Mouse (Mus musculus) layer of hippocampus, adult 9-11 months (tissue): ENCODE measurements around the gene Ugt1a10.

Experiments
- DNase-seq: peaks from one replicate; pipeline ENCODE4 v3.0.0; 2022

Ugt1a10 gene

DNA sequence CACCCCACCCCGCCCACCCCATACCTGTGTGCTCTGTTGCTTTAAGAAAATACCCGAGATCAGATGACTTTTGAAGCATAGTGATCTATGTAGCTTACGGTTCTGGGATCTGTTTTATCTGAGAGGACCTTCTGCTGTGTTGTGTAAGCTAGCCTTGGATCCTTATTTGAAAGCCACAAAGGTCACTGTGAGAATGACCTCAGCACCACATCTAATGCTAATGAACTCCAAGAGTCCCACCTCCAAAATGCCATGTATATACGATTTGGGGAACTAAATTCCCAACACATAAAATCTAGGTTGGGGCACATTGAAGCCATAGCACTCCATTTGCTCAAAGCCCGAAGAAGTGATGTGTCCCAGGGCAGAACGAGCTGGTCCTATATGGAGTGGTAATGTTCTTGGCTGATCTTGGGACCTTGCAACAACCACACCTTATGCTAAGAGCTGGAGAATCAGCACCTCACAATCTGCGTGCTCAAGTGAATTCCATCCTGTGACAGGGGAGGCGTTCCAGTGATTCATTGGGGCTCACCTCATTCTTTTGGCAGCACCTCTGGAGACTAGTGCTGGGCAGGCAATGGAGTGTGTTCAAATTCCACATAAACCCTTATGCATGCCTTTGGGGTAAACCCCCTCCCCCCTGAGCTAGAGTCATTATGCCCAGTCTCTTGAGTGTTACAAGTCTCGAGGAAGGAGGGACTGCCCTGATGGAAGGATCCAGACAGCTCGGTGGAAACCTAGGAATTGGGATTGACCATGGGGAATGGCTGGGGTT, 201.9 kb downstream of the Ugt1a10 start:
- no peak for DNase-seq

DNA sequence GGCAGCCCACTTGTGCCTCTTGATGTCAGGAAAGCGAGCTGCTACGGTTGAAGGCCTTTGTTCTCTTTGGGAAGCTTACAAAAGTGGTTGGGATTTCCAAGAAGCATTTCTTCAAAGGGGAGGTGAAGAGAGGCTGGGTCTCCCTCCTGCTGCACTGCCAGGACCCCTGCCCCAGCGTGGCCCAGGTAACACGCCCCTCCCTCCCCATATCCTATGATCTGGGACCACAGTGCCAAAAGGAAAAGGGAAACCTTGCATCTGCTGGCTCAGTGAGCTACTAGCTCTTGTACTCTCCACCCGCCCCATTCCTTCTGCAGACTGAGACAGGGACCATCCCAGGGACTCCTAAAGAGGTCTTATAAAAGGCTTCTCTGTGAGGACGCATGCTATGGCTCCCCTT, 202.5 kb downstream of the Ugt1a10 start:
- no peak for DNase-seq

DNA sequence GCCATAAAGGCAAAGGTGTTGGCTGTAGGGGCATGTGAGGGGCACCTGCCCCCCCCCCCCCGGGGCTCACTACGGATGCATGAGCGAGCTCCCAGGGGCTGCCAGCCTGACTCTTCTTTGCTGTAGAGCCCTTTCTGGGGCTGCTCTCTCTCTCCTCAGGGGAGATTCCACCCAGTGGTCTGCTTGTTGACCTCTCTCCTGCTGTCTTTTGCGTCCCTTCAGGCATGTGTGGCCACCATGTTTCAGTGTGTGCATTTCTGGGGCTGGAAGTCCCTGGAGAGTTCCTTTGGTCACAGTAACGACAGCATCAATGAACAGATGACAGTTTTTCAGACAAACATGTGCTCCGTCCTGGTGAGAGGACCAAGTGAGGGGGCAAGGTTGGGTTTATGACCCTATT, 203.2 kb downstream of the Ugt1a10 start:
- no peak for DNase-seq

DNA sequence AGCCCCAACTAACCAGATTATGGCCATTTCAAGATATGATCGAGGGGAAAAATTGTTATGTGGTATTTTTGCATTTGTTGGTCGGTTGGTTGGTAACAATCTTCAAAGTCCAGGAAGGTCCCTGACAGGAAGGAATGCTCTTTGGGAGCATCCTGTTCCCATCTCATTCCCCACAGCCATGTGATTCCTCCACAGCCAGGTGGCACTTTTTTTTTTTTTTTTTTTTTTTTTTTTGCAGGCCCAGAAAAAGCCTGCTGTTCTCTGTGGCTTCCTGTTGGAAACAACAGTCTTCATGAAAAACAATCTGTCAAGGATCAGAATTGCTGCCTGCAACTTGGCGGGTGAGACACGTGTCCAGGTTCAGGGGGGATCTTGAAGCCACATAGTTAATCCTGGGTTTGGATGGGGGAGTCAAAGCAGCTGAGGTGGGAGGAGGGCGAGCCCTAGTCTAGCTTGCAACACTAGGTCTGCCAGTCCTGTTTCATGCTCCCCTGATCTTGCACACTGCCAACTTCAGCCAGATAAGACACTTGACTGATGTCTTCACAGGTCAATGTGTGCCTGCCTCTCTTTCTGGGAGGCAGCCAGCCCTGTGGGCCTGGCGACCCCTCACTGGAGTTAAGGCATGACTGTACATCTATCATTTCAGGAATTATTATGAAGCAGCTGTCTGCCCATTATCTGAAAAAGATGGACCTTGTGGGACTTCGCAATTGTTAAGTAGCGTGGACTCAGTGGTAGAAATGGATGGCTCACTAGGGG, 203.9 kb downstream of the Ugt1a10 start:
- DNase-seq = no peak

DNA sequence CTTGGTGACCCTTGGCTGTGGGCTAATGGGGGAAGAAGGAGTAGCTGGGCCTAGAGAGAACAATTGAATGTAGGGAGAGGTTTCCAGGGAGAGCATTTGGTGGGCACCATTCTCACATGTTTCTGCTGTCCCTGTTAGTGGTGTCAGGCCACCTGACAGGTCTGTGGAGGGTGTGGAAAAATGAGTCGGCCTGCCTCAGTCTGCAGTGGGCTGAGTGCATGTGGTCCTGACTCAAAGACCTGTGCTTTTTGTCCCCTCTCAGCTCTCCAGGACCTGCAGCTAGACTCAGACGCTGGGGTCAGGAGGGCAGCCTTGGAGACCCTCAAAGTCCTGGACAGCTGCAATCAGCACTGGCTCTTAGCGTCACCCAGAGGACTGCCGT, 204.4 kb downstream of the Ugt1a10 start:
- DNase-seq = no peak

DNA sequence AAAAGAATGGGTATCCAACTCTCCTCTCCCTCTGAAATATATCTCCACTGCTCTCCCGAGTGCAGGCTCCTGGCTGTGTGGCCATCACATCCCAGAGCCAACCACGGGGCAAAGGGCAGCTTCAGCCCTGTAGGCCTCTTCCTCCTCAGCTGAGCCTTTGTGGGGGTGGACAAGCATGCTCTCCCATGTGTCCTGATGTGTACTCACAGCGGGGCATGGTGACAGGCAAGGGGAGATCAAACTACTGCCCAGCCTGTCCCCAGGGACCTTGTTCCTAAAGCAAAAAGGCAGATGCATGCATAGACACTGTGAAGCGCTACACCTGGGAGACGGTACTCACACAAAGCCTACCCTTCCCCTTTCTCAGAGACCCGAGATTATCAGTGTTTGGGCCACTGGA, 204.9 kb downstream of the Ugt1a10 start:
- no peak for DNase-seq

DNA sequence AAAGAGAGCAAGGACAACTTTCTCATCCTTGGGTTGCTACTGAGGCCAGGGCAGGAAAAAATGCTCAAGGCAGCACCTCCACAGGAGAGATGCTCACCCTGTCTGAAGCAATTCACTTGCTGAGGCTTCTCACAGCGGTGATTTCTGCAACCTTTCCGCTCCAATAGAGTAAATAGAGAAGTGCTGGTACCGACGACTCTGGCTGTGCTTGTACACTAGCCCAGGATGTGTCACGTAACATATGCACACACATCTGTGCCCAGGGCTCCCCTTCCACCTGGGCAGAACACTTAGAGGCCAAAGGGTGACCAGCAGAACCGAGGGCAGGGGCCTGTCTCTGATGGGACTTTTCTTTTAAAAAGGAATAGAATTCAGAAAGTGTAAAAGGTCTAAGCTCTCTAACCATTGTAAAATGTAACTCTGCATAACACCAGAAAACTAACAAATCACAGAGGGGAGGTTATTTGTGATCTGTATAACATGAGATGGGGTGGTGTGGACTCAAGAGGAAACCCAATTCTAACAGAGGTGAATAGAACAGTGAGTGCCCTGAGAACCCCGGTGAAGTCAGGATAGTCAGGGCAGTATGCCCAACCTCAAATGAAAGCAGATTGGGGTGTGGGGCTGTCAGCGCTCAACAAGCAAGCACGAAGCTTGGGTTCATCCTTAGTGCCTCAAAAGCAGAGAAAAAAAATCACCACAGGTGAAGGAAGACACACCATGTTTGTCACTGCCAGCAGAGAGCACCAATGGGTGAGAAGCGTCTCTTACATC, 205.6 kb downstream of the Ugt1a10 start:
- no peak for DNase-seq

DNA sequence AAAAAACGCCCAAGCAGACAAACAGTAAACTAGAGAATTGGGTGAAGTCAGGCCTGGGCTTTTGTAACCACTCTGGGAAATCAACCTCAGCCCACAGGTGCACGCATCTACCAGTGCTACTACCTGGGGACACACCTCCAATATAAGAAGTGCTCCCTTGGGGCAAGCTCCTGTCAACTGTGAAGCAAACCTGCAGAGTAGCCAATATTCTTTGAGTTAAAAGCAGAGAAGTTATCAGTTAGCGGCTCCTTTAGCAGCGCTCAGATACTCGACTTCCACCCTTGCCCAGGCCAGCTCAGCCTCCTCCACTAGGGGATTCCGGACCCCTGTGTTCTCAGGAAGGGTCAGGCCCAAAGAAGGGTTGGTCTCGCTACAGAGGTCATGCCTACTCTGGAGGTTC, 206.5 kb downstream of the Ugt1a10 start:
- DNase-seq = no peak

DNA sequence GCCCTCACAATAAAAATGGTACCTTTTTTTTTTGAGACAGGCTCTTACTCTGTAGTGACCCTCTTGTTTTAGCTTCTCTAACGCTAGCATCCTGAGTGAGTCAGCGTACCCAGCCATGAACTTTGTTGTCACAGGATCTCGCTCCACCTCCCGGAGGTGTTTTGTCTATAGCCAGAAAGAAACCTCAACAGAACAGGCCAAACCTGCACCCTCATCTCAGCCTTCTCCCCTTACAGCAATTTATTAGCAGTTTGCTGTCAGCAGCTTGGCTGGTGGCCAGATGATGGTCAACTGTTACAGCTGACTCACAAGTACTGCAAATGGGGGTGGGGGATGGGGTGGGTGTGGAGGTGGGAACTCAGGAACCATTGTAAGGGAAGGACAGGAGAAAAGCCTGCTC, 207.1 kb downstream of the Ugt1a10 start:
- no peak for DNase-seq

DNA sequence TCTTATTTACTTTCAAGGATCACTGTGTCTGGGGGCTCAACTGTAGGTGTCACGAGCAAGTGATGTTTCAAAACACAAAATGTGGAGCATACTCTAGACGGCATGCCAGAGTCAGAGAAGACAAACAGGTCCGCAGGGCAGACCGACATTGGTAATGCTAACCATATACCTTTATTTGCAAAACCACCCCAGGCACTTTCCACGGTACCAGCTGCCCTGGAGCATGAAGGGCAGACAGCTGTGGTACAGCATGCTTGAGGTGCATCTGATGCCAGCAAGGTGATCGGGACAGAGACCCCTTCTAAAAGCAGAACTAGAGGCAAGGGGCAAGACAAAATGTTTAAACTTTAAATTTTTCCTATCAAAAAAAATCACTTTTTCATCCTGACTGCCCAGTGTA, 207.8 kb downstream of the Ugt1a10 start:
- no peak for DNase-seq

DNA sequence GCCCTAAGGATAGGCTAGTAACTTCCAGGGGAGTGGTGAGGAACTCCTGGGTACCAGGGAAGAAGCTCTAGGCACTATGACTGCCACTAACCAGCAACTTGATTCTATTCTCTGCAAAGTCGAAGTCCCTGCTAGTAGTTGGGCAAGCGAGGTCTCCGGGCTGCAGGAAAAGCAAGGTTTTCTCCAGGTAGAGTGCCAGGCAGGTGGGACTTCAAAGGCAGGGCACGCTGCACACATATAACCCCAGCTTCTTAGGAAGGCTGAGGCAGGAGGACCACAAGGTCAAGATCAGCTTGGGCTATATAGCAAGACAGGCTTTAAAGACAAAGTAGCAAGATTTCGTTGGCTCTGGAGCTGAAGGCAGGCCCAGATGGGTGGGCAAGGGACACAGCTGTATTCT, 208.6 kb downstream of the Ugt1a10 start:
- no peak for DNase-seq

DNA sequence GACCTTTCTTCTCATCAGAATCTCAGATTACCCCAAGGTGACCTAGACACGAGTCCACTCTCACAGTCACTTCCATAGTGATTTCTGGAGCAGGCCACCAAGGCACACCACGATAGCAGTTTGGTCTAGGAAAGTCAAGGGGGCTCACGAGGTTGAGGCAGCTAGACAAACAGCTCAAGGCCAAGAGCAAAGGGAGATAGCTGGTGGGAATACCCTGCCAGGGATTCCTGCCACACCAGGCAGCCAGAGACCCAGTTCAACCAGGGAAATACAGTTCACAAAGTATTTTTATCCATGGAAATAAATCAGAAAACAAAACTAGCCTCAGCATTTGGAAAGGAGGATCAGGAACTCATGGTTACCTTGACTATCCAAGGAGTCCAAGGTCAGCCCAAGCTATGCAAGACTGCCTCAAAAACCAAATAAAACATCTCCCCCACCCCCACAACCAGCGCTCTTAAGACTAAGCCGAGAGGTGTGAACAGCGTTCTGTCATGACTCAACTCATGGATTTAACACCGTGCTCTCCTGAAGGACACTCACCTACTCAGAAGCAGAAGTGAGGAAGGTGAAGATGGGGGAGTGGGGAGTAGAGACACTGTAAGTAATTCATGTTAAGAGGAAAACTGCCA, 209.2 kb downstream of the Ugt1a10 start:
- DNase-seq = no peak

DNA sequence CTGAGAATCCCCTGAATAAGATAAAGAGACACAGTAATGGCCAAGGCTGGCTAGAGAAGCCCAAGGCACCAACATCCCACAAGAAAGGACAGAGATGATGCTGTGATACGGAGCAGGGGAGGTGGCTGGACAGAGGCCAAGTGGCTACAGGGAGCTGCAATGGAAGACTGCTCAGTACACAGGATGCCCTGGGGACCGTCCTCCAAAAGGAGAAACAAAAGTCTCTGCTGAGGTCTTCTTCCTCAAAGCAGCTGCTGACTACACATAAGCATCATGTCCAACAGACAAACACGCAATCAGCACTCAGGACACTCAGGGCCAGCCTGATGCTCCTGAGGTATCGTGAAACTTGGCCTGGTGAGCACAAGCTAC, 209.7 kb downstream of the Ugt1a10 start:
- DNase-seq = no peak

DNA sequence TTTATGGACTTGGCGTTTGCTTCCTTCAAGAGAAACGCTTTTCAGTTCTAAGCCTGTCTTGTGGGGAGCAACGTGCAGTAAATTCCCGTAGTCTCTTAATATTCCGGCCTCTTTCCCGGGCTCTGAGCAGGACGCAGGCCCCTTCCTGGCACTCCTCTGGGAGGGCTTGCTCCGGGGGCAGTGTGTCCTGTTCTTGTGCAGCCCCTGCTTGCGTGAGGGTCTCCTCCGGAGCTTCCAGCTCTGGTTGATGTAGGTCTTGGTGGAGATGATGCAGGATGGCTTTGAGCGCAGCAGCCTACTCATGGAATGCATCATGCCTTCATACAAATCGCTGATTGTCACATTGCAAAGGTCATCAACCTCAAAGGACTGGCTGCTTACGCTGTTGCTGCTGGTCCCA, 210.9 kb downstream of the Ugt1a10 start:
- no peak for DNase-seq

DNA sequence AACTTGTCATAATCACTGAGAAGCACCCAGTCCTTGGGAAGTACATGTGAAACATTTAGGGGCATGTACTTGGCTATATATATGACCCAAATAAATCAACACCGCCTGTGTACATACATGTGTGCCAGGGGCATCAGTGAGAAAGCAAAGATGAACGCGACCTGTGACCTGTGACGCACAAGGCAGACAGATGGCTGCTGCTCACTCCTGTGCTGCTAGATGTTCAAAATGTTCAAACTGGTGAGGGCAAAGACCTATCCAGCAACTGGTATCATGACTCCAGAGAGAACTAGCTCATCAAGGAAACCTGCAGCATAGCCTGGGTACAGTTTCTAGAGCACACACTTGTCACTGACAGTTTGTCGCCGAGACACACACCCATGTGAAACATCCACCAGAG, 212.3 kb downstream of the Ugt1a10 start:
- DNase-seq = no peak

DNA sequence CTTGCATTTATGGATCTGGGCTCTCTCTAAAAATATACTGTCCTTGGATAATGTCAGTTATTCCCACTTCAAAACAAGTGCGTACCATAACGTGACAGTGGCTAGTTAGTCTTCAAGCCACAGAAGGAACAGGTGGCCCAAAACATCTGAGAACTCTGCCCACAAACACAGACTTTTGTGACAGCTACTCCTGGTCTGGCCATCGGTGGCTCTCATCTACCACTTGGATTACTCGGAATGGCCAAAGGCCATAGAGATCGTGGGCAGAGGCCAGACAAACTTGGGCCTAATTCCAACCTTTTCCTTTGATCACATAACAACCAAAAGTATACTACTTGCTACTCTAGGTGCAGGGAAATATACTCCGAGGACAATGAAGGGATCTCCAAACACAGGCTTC, 212.9 kb downstream of the Ugt1a10 start:
- DNase-seq = no peak
